Mouse (Mus musculus): ENCODE data around the gene Dcst1.

Gene Dcst1

GRCm38 (mm10) chr3:89361675-89362074, 3.4 kb downstream of the Dcst1 start, which contains the start of gene Dcst2:
TSS of gene Dcst2 (plus strand) at chr3:89361975.
- DNase-seq (ENCODE audit: extremely low spot score): no peak

GRCm38 (mm10) chr3:89360237-89360636, 4.8 kb downstream of the Dcst1 start:
- no peak for DNase-seq (ENCODE audit: extremely low spot score)

- DNase-seq (ENCODE audit: extremely low spot score): no peak
Observed at GRCm38 (mm10) chr3:89359630-89360029, 5.4 kb downstream of the Dcst1 start.

GRCm38 (mm10) chr3:89356029-89356428, 9.0 kb downstream of the Dcst1 start:
- DNase-seq (ENCODE audit: extremely low spot score): no peak

- DNase-seq (ENCODE audit: extremely low spot score): no peak
Observed at GRCm38 (mm10) chr3:89355512-89355902, 9.5 kb downstream of the Dcst1 start.

GRCm38 (mm10) chr3:89354816-89355511, 10.1 kb downstream of the Dcst1 start:
- DNase-seq (ENCODE audit: extremely low spot score): peak; percentile 85

GRCm38 (mm10) chr3:89351271-89351670, 13.8 kb downstream of the Dcst1 start:
- no peak for DNase-seq (ENCODE audit: extremely low spot score)

- peak; percentile 95 for DNase-seq (ENCODE audit: extremely low spot score)
Observed at GRCm38 (mm10) chr3:89349869-89350501, 15.1 kb downstream of the Dcst1 start, which contains the start of gene Adam15. TSS of gene Adam15 (minus strand) at chr3:89349996.

GRCm38 (mm10) chr3:89348911-89349868, 15.9 kb downstream of the Dcst1 start:
- DNase-seq (ENCODE audit: extremely low spot score): peak; percentile 30

GRCm38 (mm10) chr3:89347916-89348315, 17.1 kb downstream of the Dcst1 start:
- DNase-seq (ENCODE audit: extremely low spot score): no peak

GRCm38 (mm10) chr3:89346815-89347540, 18.1 kb downstream of the Dcst1 start:
- DNase-seq (ENCODE audit: extremely low spot score): no peak

- no peak for DNase-seq (ENCODE audit: extremely low spot score)
Observed at GRCm38 (mm10) chr3:89343279-89343678, 21.8 kb downstream of the Dcst1 start.

- DNase-seq (ENCODE audit: extremely low spot score): no peak
Observed at GRCm38 (mm10) chr3:89341794-89342193, 23.3 kb downstream of the Dcst1 start.

- peak; percentile 91 for DNase-seq (ENCODE audit: extremely low spot score)
Observed at GRCm38 (mm10) chr3:89340465-89340864, 24.6 kb downstream of the Dcst1 start.

GRCm38 (mm10) chr3:89339416-89339815, 25.6 kb downstream of the Dcst1 start:
- peak; percentile 88 for DNase-seq (ENCODE audit: extremely low spot score)

- DNase-seq (ENCODE audit: extremely low spot score): peak; percentile 88
Observed at GRCm38 (mm10) chr3:89337721-89338578, 27.1 kb downstream of the Dcst1 start, which contains the start of gene Efna4. TSS of gene Efna4 (minus strand) at chr3:89338028.

- peak; percentile 20 for DNase-seq (ENCODE audit: extremely low spot score)
Observed at GRCm38 (mm10) chr3:89337062-89337720, 27.9 kb downstream of the Dcst1 start.

- peak; percentile 27 for DNase-seq (ENCODE audit: extremely low spot score)
Observed at GRCm38 (mm10) chr3:89336529-89336928, 28.5 kb downstream of the Dcst1 start.

- DNase-seq (ENCODE audit: extremely low spot score): no peak
Observed at GRCm38 (mm10) chr3:89333053-89333452, 32.0 kb downstream of the Dcst1 start.

- no peak for DNase-seq (ENCODE audit: extremely low spot score)
Observed at GRCm38 (mm10) chr3:89332476-89332875, 32.6 kb downstream of the Dcst1 start.

Measured in embryo, embryonic 9.5 days (tissue).